Mouse (Mus musculus): Measurements from ENCODE around the gene Noc4l. TPM values are rescaled to one million over a fixed set of nuclear protein-coding genes. Genes with fewer than 3 reads are reported as not detected.

Gene Noc4l
- polyA plus RNA-seq, 1 experiment from 2014 or later, result 47.6 TPM

DNA sequence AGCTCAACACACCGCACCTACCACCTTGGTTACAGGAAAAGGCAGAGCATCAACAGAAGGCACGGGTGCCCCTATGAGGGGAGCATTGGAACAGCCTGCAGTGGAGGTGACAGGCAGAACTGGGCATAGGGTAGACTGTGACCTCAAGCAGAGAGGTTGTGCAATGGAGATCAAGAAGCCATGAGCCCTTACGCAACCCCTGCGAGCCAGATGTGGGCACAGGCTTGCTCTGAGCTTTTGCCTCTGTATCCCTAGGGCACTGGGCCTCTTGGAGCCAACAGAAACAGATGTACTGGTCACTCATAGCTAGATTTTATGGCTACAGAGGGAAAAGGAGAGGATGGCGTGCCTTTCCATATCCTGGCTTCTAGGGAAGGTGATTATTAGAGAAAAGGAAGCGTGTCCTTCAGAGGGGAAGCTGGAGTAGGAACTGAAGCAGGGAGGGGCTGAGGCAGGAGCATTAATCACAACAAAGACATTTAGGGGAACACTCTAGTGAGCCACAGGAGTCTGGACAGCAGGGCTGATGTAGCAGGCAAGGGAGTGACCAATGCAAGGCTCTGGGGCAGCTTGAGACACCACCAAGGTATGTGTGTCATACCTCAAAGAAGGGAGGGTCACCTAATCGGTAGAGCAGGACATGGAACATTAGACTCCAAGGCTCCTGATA is 50.1 kb downstream of the Noc4l start:
- Histone ChIP-seq H3K4me2 (ENCODE audit: low read length) (no peak overlapping the region), H3K9ac (ENCODE audit: low read depth, low read length) (no peak overlapping the region), H3K4me1 (ENCODE audit: control insufficient read depth, insufficient read depth, low read length) (peaks cover 4% of the 10 kb centered on the region; the same call in 1 of the 2 replicates), H3K27me3 (ENCODE audit: control insufficient read depth, insufficient read depth, low read depth, low read length) (no peaks in the 10 kb centered on the region), H3K4me3 (ENCODE audit: low read depth, low read length) (no peak overlapping the region), H3K36me3 (ENCODE audit: control insufficient read depth, insufficient read depth, low read length) (no peaks in the 10 kb centered on the region; the same call in 1 of the 2 replicates), H3K27ac (ENCODE audit: low read length) (no peak overlapping the region), H3K9me3 (replicated peaks; ENCODE audit: control insufficient read depth, low read length, poor library complexity, severe bottlenecking) (no peaks in the 10 kb centered on the region)
- 86% methylated on average over 7 of the region's 7 CpGs for WGBS
- no peak for ATAC-seq

Small RNAs within 50 kb of the gene (microRNA-seq; reads per million reads assigned to microRNA genes)
- gene Mir7026, result 3.3 reads per million, percentile 16 among the genes with 10 or more reads in this experiment

Other genes starting within 250 kb of the Noc4l start
- 12.3 and 16.3 TPM in 2 replicates for gene Fbrsl1, start 204.9 kb downstream of the Noc4l start, polyA plus RNA-seq (2015; fragmentation: Nextera tagmentation; extraction: Ambion mirVana)
- gene Galnt9, start 109.1 kb downstream of the Noc4l start, polyA plus RNA-seq (2015; fragmentation: Nextera tagmentation; extraction: Ambion mirVana), result 22.5 and 23.1 TPM in 2 replicates
- gene Ddx51, start within 50 bp of the Noc4l start, polyA plus RNA-seq (2015; fragmentation: Nextera tagmentation; extraction: Ambion mirVana), result 18.0 and 18.1 TPM in 2 replicates
- 51.6 and 52.6 TPM in 2 replicates for gene Ep400, start 117.3 kb upstream of the Noc4l start, polyA plus RNA-seq (2015; fragmentation: Nextera tagmentation; extraction: Ambion mirVana)
- 18.2 and 18.6 TPM in 2 replicates for gene Pus1, start 127.2 kb upstream of the Noc4l start, polyA plus RNA-seq (2015; fragmentation: Nextera tagmentation; extraction: Ambion mirVana)
- gene Ulk1, start 156.7 kb upstream of the Noc4l start, polyA plus RNA-seq (2015; fragmentation: Nextera tagmentation; extraction: Ambion mirVana), result 29.9 and 31.5 TPM in 2 replicates
- 7.7 and 8.7 TPM in 2 replicates for gene Hscb, start 186.4 kb upstream of the Noc4l start, polyA plus RNA-seq (2015; fragmentation: Nextera tagmentation; extraction: Ambion mirVana)
- 4.4 and 4.5 TPM in 2 replicates for gene Chek2, start 186.6 kb upstream of the Noc4l start, polyA plus RNA-seq (2015; fragmentation: Nextera tagmentation; extraction: Ambion mirVana)
- 16.6 and 17.1 TPM in 2 replicates for gene Ttc28, start 226.4 kb upstream of the Noc4l start, polyA plus RNA-seq (2015; fragmentation: Nextera tagmentation; extraction: Ambion mirVana)

All from midbrain, embryonic 16.5 days (tissue).